Mouse (Mus musculus) cerebellum, adult 9-10 months (tissue): ENCODE results near the gene Abcc12.

Experiments used
- DNase-seq: peaks from one replicate; pipeline ENCODE4 v3.0.0; 2022

Abcc12 gene

DNA sequence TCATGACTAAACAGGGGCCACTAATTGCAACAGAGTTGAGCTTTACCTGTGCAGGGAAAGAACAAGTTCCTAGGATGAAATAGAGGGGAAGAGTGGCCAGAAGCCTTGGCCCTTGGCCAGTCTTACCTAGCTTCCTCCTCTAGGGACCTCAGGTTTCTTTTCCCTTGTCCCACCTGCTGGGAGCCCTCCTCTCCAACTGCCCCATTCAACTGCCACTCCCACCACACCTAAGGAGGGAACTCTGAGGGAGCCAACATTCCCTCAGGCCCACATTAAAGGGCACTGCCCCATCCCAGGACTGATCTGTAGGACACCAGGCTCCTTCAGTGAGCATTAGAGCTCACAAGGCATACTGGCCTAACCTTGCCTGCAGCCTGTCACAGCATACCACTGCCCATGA, at the start of gene Abcc12:
Gene Abcc12 (minus strand): TSS at position 229 of the 400 bp plus-strand sequence.
- peak; percentile 52 for DNase-seq

GRCm38 (mm10) chr8:86630212-86630611, 49.7 kb upstream of the Abcc12 start:
- DNase-seq = no peak

DNA sequence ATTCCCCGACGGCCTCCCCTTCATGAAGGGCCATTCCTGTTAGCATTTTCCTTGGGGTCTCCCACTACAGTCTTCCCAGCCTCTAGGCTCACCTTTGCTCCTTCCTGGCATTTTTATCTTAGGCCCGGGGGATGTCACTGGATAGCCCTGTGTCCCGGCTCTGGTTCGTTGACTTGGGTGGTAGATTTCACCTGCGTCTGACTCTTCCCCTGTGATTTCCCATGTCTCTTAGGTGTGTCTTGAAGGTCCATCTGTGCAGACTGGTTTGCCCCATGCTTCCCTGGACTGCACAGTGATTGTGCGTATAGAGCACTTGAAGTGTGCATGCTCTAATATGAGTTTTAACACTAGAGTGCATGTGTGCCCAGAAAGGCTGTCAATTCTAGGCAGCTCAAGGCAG, 44.4 kb upstream of the Abcc12 start:
- DNase-seq = peak; percentile 19

DNA sequence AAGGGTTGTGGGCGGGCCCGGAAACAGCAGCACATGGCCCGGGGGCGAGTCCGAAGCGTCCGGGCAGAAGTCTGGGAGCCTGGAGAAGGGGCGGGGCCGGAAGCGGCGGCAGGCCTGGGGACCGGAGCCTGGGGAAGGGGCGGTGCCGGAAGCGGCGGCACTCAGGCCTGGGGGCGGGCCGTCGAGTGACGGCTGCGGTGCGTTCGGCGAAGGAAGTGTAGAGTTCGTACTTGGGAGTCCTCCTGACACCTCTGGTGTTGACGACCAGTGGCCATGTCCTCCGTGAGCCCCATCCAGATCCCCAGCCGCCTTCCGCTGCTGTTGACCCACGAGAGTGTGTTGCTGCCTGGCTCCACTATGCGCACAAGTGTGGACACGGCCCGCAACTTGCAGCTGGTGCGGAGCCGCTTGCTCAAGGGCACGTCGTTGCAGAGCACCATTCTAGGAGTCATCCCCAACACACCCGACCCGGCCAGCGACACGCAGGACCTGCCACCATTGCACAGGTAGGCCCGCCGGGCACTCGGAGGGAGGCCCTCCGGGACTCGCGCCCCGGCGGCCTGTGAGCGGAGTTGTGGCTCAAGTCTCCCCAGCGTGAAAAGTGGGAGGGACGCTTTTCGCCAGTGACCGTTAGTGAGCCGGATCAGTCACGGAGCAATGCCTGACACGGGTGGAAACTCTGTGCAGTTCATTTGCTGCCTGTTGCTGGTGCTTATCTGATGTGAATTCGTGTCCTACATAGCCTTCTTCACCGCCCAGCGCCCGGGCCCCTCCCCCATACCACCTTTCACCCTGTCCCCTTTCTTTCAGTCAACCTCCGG, 43.6 kb upstream of the Abcc12 start, which contains the start of gene Lonp2:
Gene Lonp2 (plus strand): TSS at position 133 of the 821 bp plus-strand sequence.
- peak; percentile 95 for DNase-seq

DNA sequence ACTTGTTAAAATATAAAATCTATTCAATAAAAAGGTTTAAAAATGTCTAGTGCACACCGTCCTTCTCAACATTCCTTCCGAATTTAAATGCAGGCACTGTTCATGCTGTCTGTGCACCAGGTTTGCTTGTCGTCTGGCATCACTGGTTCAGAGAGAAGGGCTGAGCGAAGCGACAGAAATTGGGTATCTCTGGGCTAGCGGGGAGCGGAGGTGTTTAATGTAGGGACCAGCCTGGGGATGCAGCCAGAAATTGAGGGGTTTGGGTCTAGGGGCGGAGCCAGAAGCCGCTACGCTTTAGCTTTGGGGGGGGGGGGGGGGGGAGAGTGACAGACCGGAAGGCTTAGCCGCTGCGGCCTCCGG, 43.0 kb upstream of the Abcc12 start:
- DNase-seq = no peak

- DNase-seq = no peak
Observed at GRCm38 (mm10) chr8:86617759-86618387, 37.4 kb upstream of the Abcc12 start.

DNA sequence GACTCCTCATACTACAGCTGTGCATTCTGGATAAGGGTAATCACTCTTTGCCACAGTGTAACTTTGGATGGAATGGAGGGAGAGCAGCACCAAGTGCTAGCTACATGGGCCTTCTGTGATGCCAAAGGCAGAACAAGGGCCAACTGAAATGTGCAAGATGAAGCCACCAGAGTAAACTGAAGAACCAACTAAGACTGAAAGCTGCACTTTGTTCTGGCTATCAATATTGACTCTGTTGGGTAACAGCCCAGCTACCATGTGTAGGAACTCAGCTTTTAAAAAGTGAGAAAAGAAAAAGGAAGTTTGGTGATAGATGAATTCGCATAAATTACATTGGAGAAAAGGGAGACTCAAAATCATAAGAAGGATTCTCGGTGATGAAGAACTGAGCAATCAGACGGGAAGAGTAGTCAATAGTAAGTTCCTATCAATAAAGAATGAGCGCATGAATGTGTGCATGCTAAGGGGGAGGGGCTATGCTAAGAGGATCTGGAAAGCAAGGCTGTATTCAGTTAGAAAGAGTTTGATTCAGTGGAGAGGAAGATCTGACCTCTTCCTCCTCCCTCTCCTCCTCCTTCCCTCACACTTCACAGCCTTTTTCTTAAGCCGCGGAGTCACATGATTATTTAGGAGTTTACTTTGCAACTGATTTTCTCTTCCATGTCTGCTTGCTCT, 34.7 kb upstream of the Abcc12 start:
- no peak for DNase-seq

GRCm38 (mm10) chr8:86613798-86614197, 33.3 kb upstream of the Abcc12 start:
- no peak for DNase-seq

DNA sequence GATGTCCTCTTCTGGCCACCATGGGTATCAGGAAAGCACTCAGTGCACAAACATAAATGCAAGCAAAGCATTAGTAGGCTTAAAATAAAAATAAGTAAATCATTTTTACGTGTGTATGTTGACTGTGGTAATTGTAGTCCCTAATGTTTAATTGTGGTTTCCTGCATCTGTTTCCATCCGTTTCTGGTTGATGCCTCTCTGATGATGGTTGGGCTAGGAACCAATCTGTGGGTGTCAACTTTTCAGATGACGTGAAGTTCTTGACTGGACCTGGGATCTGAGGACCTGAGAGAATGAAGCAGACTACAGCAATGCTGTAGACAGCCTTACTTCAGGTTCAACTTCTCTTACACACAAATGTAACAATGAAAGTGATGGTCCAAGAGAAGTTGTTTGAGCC, 24.2 kb upstream of the Abcc12 start:
- no peak for DNase-seq

DNA sequence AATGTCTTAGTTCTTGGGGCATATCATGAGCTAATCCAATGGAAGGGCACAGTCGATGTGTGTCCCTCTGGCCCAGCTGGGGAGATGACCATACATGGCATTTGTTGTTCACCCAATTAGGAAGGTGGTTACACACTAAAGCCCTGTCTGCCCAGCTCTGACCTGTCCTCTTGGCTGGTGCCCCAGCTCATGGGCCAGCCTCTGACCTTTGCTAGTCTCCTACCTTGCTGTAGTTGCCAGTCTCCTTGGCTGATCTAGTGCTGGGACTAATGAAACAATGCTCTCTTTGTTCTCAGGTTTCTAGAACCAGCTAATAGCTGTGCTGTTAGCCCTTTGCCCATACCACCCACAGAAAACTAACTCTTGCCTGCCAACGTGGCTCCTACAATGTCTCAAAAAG, 22.7 kb upstream of the Abcc12 start:
- DNase-seq = no peak

DNA sequence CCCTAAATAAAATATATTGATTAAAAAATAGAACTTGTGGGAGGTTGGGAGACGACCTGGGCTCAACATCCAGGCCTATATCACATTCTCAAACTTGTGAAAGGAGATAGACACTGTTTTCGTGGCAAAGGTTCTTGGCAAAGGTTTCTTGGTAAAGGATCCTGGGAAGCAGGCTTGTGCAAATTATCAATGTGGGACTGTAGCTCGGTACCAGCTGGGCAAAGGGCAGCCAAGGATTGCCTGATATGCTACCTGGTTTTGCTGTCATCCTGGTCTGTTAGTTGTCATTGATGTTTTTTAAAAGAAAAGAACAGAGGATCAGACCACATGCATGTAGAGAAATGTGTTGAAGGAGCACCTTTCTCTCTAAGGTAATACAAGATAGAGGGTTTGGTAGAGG, 19.8 kb upstream of the Abcc12 start:
- no peak for DNase-seq

- DNase-seq = no peak
Observed at GRCm38 (mm10) chr8:86599299-86599698, 18.8 kb upstream of the Abcc12 start.

GRCm38 (mm10) chr8:86597681-86598080, 17.2 kb upstream of the Abcc12 start:
- no peak for DNase-seq

DNA sequence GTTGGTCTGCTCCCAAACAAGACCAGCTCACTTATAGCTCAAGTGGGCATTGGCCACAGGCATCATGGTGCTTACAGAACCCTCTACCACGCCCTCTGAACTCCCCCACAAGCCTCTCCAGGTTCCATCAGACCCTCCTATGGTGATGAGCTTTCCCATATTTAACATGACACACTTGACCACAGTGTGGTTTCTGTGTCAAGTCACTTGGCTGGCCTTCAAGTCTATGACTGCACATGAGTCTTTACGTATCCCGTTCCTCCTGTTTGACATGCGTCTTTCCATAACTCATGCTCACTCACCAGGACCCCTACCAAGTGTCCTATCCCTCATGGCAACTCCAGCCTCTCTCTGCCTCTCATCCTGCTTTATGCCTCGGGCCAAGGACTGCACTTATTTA, 15.2 kb upstream of the Abcc12 start:
- no peak for DNase-seq

DNA sequence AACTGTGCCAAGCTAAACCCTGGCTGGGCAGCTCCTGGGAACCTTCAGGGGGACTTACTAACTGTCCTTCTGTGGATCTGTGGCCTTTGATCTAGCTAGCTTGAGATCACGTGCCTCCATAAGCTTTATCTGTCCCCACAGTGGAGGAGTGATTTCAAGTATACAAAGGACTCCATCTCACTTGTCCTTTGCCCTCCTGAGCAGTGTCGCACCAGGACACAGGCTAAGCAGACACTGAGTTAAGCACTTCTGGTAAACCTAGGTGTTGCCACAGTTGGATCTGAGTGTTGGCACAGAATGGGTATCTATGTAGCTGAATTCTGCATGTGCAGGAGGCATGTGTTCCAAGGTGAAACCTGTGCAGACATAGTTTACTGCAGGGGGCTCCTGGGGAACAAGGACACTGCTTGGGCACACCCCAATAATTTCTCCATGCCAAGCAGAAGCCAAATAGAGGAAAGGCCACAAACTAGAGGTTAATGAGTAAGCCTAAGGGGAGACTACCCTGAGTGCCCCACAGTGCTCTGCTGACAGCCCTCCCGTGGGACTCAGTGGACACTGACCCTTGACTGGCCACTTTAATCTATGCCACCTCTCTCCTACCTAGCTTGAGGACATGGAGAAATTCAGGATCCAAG, 13.8 kb upstream of the Abcc12 start:
- DNase-seq = no peak

DNA sequence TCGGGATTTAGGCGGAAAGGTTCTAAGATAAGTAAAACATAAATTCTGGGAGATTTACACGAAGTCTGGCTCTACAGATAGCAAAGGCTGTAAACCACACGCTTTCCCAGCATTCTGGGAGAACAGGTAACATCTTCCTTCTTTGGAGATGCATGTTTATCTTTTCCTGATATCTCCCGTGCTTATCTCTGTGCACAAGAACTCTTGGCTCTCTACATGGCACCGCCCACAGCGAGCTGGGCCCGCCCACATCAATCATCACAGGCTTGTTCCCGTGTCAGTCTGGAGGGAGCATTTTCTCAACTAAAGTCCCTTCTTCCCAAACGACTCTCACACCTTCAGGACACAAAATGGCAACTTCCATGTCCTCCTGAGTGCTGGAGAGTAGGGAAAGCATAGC, 12.6 kb upstream of the Abcc12 start:
- DNase-seq = no peak

DNA sequence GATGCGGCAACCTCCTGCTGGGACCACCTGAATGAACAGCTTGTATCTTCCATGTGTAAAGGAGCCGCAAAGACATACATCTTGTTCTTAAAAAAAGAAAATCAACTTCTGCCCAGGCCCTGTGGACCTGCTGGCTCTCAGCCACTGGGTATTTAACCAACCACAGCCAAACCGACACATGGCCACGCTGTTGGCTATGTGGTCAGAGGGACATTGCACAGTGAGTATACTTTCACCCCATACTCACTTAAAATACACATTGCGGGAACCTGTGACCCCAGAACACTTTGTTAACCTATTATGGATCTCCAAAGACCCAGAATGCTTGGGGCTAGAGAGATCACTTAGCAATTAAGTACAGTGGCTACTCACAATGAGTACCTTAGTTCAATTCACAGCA, 7.9 kb upstream of the Abcc12 start:
- peak; percentile 8 for DNase-seq

DNA sequence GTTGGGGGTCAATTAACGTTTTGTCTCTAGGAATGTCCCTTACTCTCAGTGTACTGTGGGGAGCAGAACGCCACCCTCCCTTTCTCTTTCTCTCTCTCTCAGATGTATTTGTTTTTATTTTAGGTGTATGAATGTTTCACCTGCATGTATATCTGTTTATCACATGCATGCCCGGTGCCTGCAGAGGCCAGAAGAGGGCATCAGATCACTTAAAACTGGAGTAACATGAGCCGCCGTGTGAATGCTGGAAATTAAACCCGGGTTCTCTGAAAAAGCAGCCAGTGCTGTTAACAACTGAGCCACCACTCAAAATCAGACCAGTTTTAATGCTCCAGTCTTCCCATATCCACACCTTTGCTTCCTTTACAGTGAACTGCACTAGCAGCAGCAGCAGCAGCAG, 6.2 kb upstream of the Abcc12 start:
- DNase-seq = peak; percentile 42

DNA sequence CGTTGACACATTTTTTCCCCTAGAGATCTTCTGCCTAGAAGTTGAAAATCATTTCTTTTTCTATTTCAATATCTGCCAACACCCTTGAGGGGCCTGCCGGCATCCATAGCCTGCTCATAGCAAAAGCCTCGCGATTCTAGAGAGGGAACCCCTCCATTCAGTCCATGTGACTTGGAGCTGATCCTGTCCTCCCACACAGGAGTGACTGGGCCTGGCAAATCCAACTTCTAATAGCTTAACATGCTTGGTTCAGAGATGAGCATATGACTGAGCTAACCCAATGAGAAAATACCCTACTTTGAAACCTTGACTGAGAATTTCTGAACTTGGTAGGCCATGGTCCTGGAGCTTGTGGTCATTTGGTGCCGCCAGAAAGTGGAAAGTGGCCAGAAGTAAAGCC, 5.6 kb upstream of the Abcc12 start:
- no peak for DNase-seq

DNA sequence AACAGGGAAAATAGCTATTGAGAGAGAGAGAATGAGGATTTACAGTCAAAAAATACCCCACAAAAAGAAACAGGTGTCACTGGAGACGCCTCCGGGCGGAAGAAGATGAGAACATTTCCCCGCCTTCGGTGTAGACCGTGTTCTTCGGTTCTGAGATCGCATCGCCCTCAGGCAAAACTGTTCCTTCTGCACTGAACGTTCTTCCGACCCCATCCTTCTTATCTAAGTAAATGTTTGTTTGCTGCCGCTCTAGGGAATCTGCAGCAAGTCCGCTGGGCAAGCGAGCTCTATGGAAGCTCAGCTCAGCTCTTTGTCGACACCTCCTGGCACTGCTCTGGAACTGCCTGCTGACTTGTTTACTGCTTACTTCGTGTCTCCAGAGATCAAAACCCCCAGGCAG, 5.0 kb upstream of the Abcc12 start:
- DNase-seq = peak; percentile 92

DNA sequence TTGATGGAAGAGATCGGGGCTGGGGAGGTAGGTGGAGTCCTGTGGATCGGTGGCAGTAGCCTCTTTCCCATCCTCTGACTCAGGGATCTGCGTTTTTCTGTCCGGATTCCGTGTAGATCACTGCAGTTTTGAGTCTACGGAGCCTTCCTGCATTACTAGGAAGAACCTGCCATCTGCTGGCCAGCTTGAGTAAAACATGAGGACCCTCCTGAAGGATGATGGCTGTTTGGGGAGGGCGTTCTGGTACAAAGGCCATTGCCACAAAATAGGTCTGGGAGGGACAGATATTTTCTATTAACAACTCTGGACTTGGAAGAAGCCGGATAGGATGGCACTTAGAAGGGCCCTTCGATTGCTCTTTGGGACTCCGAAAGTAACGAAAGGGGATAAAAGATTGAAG, 4.6 kb upstream of the Abcc12 start:
- peak; percentile 97 for DNase-seq

- DNase-seq = peak; percentile 79
Observed at GRCm38 (mm10) chr8:86581921-86582331, 1.4 kb upstream of the Abcc12 start.

DNA sequence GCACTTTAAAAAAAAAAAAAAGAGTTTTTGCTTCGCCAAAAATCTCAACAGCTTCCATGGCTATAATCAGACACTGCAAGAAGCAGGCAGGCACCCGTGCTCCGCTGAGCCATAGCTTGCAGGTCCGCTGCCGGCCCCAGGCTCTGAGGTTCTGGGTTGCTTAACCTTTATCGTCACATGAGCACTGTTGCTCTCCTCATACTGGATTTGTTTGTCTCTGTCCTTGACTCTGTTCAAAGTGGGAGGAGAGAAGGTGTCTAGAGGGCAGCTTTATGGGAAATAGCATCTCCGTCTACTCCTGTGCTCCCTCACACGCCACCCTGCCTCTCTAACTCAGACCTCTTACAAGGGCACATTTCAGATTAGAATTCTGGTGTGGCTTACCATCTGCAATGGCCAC, 1.8 kb downstream of the Abcc12 start:
- peak; percentile 67 for DNase-seq

DNA sequence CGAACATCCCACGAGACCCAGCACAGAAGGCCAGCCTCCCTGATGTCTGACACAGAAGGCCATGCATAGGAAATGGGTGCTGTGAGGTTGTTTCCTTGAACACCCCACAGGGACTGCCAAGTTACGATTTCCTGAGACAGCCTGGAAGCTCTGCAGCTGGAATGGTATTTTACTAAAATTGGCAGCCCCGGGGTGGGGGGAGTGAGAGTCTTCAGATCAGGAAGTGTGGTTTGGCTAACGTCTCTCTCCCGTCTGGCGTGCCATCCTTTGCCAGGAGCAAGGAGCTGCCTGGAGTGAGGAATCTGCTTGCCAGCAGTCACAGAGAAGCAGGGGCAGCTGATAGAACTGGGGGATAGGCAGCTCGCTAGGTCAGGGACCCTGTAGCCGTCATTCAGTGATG, 2.4 kb downstream of the Abcc12 start:
- DNase-seq = peak; percentile 98
